Mouse (Mus musculus) forebrain, embryonic 16.5 days (tissue): ENCODE data around the gene Olfml2b. TPM values are rescaled to one million over a fixed set of nuclear protein-coding genes. Genes with fewer than 3 reads are reported as not detected.

ENCODE experiments used
- ATAC-seq: fragments of 200-750 bp; cut with Nextera tagmentation; 2 replicates; pipeline ENCODE4 v1.8.0; 2017; ENCODE audit warnings: mild to moderate bottlenecking, moderate library complexity
- H3K27ac ChIP-seq: fragments of 300-500 bp; sonication (generic); 2 replicates; pipeline ENCODE4 v1.5.1; 2014; ENCODE audit warnings: low read length, control low read depth
- H3K27me3 ChIP-seq: fragments of 300-500 bp; sonication (generic); replicated peaks from 2 replicates; pipeline ENCODE4 v1.6.1; 2014; ENCODE audit warnings: low read length; ENCODE audit not compliant: control insufficient read depth, insufficient read depth
- H3K36me3 ChIP-seq: fragments of 300-500 bp; sonication (generic); 2 replicates; pipeline ENCODE4 v1.6.1; 2014; ENCODE audit not compliant: control insufficient read depth, insufficient read depth
- H3K4me1 ChIP-seq: fragments of 300-500 bp; sonication (generic); replicated peaks from 2 replicates; pipeline ENCODE4 v1.6.1; 2014; ENCODE audit warnings: low read length; ENCODE audit not compliant: control insufficient read depth, insufficient read depth
- H3K4me2 ChIP-seq: fragments of 300-500 bp; sonication (generic); 2 replicates; pipeline ENCODE4 v1.6.1; 2014; ENCODE audit warnings: mild to moderate bottlenecking, low read length, control low read depth
- H3K4me3 ChIP-seq: fragments of 300-500 bp; sonication (generic); replicated peaks from 2 replicates; pipeline ENCODE4 v1.5.1; 2014; ENCODE audit warnings: mild to moderate bottlenecking, low read length, control low read depth
- H3K9ac ChIP-seq: fragments of 300-500 bp; sonication (generic); replicated peaks from 2 replicates; pipeline ENCODE4 v1.6.1; 2014; ENCODE audit warnings: low read depth, low read length, control low read depth
- H3K9me3 ChIP-seq: fragments of 300-500 bp; sonication (generic); 2 replicates; pipeline ENCODE4 v1.6.1; 2016; ENCODE audit warnings: low read length; ENCODE audit not compliant: control insufficient read depth
- WGBS: fragments of 180-500 bp; shearing (Covaris S2); extraction: QIAGEN DNeasy Blood & Tissue Kit; methylation state at CpG from one replicate; pipeline ENCODE4 v1.1.7; 2014; 5-methylcytosine and 5-hydroxymethylcytosine counted together
- polyA plus RNA-seq: library from polyadenylated mRNA; unstranded; fragments of >200 nt; fragmentation: Nextera tagmentation; extraction: Ambion mirVana; gene quantifications from 2 replicates; pipeline ENCODE4 v1.2.1, GENCODE M21; 2015

Olfml2b gene
- polyA plus RNA-seq, 1 experiment from 2014 or later, result 12.2 TPM

- Histone ChIP-seq H3K27me3 (no peaks in the 10 kb centered on the region), H3K36me3 (peaks cover 2% of the 10 kb centered on the region; the same call in 1 of the 2 replicates), H3K9ac (no peak overlapping the region), H3K9me3 (no peaks in the 10 kb centered on the region), H3K4me3 (no peak overlapping the region), H3K4me2 (no peak overlapping the region), H3K27ac (peak overlapping the region; percentile 49; the same call in 1 of the 2 replicates), H3K4me1 (0 out of 2 replicates have a peak, but pooled peaks cover 7% of the 10 kb centered on the region)
- ATAC-seq, result peak; percentile 74
- WGBS, result 84% methylated on average over 2 of the region's 2 CpGs
Observed at GRCm38 (mm10) chr1:170679624-170680023, 35.3 kb downstream of the Olfml2b start.

GRCm38 (mm10) chr1:170683863-170684262 lies 39.5 kb downstream of the Olfml2b start:
- no peak for ATAC-seq
- no peaks in the 10 kb centered on the region for H3K9me3 ChIP-seq
- H3K27me3 ChIP-seq, result no peaks in the 10 kb centered on the region
- H3K4me3 ChIP-seq, result no peak overlapping the region
- 0 out of 2 replicates have a peak, but pooled peaks cover 7% of the 10 kb centered on the region for H3K4me1 ChIP-seq
- H3K36me3 ChIP-seq, result 0 out of 2 replicates have a peak, but pooled peaks cover 2% of the 10 kb centered on the region
- 80% methylated on average over 6 of the region's 6 CpGs for WGBS
- no peak overlapping the region for H3K4me2 ChIP-seq
- H3K27ac ChIP-seq, result no peak overlapping the region
- H3K9ac ChIP-seq, result no peak overlapping the region

GRCm38 (mm10) chr1:170689773-170690172 lies 45.4 kb downstream of the Olfml2b start:
- H3K4me1 ChIP-seq, result no peaks in the 10 kb centered on the region
- WGBS, result 97% methylated on average over 8 of the region's 8 CpGs
- H3K27ac ChIP-seq, result no peak overlapping the region
- H3K9ac ChIP-seq, result no peak overlapping the region
- H3K27me3 ChIP-seq, result no peaks in the 10 kb centered on the region
- no peaks in the 10 kb centered on the region for H3K36me3 ChIP-seq
- no peaks in the 10 kb centered on the region for H3K9me3 ChIP-seq
- ATAC-seq, result no peak
- H3K4me2 ChIP-seq, result no peak overlapping the region
- no peak overlapping the region for H3K4me3 ChIP-seq

DNA sequence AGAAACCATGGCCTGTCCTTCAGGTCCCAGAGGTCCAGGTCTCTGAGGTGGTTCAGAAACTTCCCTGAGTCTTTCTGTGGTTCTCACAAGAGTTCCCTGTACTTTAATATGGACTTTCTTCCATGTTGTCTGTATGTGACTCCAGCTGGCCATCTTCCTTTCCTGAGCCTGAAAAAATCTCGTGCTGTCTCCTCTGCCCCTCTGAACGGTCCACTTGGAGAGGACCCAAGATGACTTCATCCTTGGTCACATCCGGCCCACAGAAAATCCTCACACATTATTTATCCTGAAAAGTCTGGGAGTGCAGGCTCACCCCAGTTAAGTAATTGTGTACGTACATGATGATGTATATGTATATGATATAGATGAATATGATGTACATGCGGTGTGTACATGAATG lies 47.0 kb downstream of the Olfml2b start:
- H3K27ac ChIP-seq, result no peak overlapping the region

DNA sequence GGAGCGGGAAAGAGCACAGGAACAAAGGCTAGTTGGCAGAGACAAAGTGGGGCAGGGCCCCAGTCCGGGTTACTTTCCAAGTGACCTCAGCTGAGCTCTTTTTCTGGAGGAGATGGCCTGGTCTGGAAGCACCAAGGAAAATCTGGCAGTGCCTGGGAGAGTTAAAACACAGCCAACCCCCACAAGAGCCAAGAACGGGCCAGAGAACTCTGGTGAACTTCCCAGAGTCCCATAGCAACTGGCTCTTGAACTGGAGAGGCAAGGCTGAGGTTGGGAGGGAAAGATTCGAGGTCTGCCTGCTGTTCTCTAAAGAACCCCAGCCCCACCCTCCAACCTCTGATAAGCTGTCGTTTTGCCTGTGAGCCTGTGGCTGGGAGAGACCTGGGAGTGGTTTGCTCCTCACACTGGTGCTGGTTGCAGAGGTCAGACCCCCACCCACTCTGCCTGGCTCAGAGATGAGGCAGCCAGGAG lies 50.5 kb downstream of the Olfml2b start:
- Histone ChIP-seq H3K9me3 (no peaks in the 10 kb centered on the region), H3K4me2 (no peak overlapping the region), H3K4me1 (no peaks in the 10 kb centered on the region), H3K9ac (no peak overlapping the region), H3K36me3 (no peaks in the 10 kb centered on the region), H3K27ac (no peak overlapping the region), H3K27me3 (no peaks in the 10 kb centered on the region), H3K4me3 (no peak overlapping the region)
- ATAC-seq, result no peak
- WGBS, result 61% methylated on average over 5 of the region's 5 CpGs

More for the DNA sequence above, 47.0 kb downstream of the Olfml2b start:
- ATAC-seq, result no peak
- no peak overlapping the region for H3K4me2 ChIP-seq
- H3K9me3 ChIP-seq, result no peaks in the 10 kb centered on the region
- no peaks in the 10 kb centered on the region for H3K4me1 ChIP-seq
- no peaks in the 10 kb centered on the region for H3K27me3 ChIP-seq
- no peaks in the 10 kb centered on the region for H3K36me3 ChIP-seq
- no peak overlapping the region for H3K9ac ChIP-seq
- H3K4me3 ChIP-seq, result no peak overlapping the region
- 87% methylated on average over 5 of the region's 5 CpGs for WGBS

DNA sequence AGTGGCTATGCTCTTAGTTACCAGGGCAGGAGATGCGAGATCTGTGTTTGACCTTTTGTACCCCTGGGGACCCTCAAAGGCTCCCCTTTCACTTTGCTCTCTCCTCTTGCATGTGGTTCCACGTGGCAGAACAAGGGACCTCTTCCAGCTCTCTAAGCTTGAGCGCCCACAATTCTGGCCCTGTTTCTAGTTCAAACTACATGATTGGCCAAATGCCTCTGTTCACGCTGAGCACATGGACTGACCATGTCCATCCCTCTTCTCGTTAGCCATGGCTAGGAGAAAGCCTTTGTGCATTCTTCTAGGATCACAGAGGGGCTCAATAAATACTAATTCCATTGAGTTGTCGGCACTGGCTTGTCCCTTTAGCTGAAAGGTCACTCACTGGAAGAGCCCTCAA lies 51.0 kb downstream of the Olfml2b start:
- Histone ChIP-seq H3K4me2 (no peak overlapping the region), H3K4me3 (no peak overlapping the region), H3K9ac (no peak overlapping the region), H3K27me3 (no peaks in the 10 kb centered on the region), H3K4me1 (no peaks in the 10 kb centered on the region), H3K27ac (no peak overlapping the region), H3K9me3 (no peaks in the 10 kb centered on the region), H3K36me3 (no peaks in the 10 kb centered on the region)
- WGBS, result 46% methylated on average over 6 of the region's 6 CpGs
- ATAC-seq, result no peak

GRCm38 (mm10) chr1:170696996-170697395 lies 52.7 kb downstream of the Olfml2b start:
- H3K9me3 ChIP-seq, result no peaks in the 10 kb centered on the region
- no peak overlapping the region for H3K4me2 ChIP-seq
- no peak overlapping the region for H3K27ac ChIP-seq
- H3K36me3 ChIP-seq, result no peaks in the 10 kb centered on the region
- no peak overlapping the region for H3K9ac ChIP-seq
- H3K4me3 ChIP-seq, result no peak overlapping the region
- no peaks in the 10 kb centered on the region for H3K4me1 ChIP-seq
- WGBS, result 95% methylated on average over 8 of the region's 8 CpGs
- no peak for ATAC-seq
- H3K27me3 ChIP-seq, result no peaks in the 10 kb centered on the region

GRCm38 (mm10) chr1:170697771-170698356 lies 53.5 kb downstream of the Olfml2b start:
- Histone ChIP-seq H3K27ac (no peak overlapping the region), H3K4me3 (no peak overlapping the region), H3K9me3 (no peaks in the 10 kb centered on the region), H3K4me1 (no peaks in the 10 kb centered on the region), H3K27me3 (no peaks in the 10 kb centered on the region), H3K9ac (no peak overlapping the region), H3K36me3 (no peaks in the 10 kb centered on the region), H3K4me2 (no peak overlapping the region)
- 89% methylated on average over 7 of the region's 7 CpGs for WGBS
- ATAC-seq, result no peak

GRCm38 (mm10) chr1:170698771-170699170 lies 54.4 kb downstream of the Olfml2b start:
- Histone ChIP-seq H3K9ac (no peak overlapping the region), H3K4me1 (no peaks in the 10 kb centered on the region), H3K36me3 (no peaks in the 10 kb centered on the region), H3K4me3 (no peak overlapping the region), H3K27me3 (no peaks in the 10 kb centered on the region), H3K9me3 (no peaks in the 10 kb centered on the region), H3K27ac (no peak overlapping the region), H3K4me2 (no peak overlapping the region)
- ATAC-seq, result no peak
- 71% methylated on average over 3 of the region's 3 CpGs for WGBS

DNA sequence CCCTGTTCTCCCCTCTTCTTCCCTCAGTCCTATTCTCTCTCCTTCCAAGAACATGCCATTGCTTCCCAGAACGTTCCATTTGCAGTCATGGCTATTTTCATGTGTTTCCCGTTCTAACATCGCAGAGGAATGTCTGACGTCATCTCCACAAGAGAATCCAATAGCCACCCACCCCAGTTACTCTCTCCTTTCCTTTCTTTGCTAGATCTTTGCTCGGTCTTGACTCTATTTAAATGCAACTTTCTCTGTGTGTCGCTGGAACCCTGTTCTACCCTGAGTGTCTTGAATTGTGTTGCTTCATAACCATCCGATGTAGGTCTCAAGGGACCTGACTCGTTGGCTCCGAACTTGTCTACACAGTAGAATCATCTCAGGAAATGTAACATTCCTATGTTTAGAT lies 55.2 kb downstream of the Olfml2b start:
- H3K4me3 ChIP-seq, result no peak overlapping the region
- no peaks in the 10 kb centered on the region for H3K4me1 ChIP-seq
- WGBS, result 74% methylated on average over 9 of the region's 9 CpGs
- H3K4me2 ChIP-seq, result no peak overlapping the region
- no peak for ATAC-seq
- no peaks in the 10 kb centered on the region for H3K27me3 ChIP-seq
- H3K36me3 ChIP-seq, result no peaks in the 10 kb centered on the region
- no peaks in the 10 kb centered on the region for H3K9me3 ChIP-seq
- no peak overlapping the region for H3K27ac ChIP-seq
- no peak overlapping the region for H3K9ac ChIP-seq
